Mouse (Mus musculus): ENCODE data around the gene Rps27rt. TPM values are rescaled to one million over a fixed set of nuclear protein-coding genes. Genes with fewer than 3 reads are reported as not detected.

Gene Rps27rt
- total and polyA plus RNA-seq, 2 experiments from 2014 or later: 32.8 to 281 TPM

- 95% methylated on average over 6 of the region's 6 CpGs for WGBS
- no peak for TF ChIP-seq CTCF (IDR thresholded peaks at IDR 0.05; ENCODE audit: low read depth)
Observed at GRCm38 (mm10) chr9:114996489-114996888, 13.9 kb upstream of the Rps27rt start.

GRCm38 (mm10) chr9:114995716-114996115, 13.2 kb upstream of the Rps27rt start:
- no peak overlapping the region for H3K4me2 ChIP-seq (ENCODE audit: low read depth, low read length)
- no peaks in the 10 kb centered on the region for H3K9me3 ChIP-seq (ENCODE audit: low read length)
- TF ChIP-seq CTCF (IDR thresholded peaks at IDR 0.05; ENCODE audit: low read depth): no peak
- H3K4me3 ChIP-seq (ENCODE audit: low read length): no peak overlapping the region
- WGBS: 89% methylated on average over 4 of the region's 4 CpGs
- H3K27me3 ChIP-seq (ENCODE audit: insufficient read depth, low read length): no peaks in the 10 kb centered on the region
- no peak overlapping the region for H3K27ac ChIP-seq
- ATAC-seq: no peak
- no peak overlapping the region for H3K9ac ChIP-seq (replicated peaks; ENCODE audit: low read length)
- DNase-seq (ENCODE audit: low spot score): no peak
- H3K36me3 ChIP-seq (ENCODE audit: insufficient read depth, low read length): no peaks in the 10 kb centered on the region
- H3K4me1 ChIP-seq (ENCODE audit: insufficient read depth, low read length): no peaks in the 10 kb centered on the region

More at GRCm38 (mm10) chr9:114996489-114996888, 13.9 kb upstream of the Rps27rt start:
- no peak overlapping the region for H3K4me2 ChIP-seq (ENCODE audit: low read depth, low read length)
- H3K27ac ChIP-seq: no peak overlapping the region
- H3K9ac ChIP-seq (replicated peaks; ENCODE audit: low read length): no peak overlapping the region
- no peak for ATAC-seq
- H3K27me3 ChIP-seq (ENCODE audit: insufficient read depth, low read length): no peaks in the 10 kb centered on the region
- DNase-seq (ENCODE audit: low spot score): no peak
- no peaks in the 10 kb centered on the region for H3K9me3 ChIP-seq (ENCODE audit: low read length)
- no peaks in the 10 kb centered on the region for H3K36me3 ChIP-seq (ENCODE audit: insufficient read depth, low read length)
- no peak overlapping the region for H3K4me3 ChIP-seq (ENCODE audit: low read length)
- no peaks in the 10 kb centered on the region for H3K4me1 ChIP-seq (ENCODE audit: insufficient read depth, low read length)

- Histone ChIP-seq H3K4me1 (ENCODE audit: insufficient read depth, low read length) (no peaks in the 10 kb centered on the region), H3K27me3 (ENCODE audit: insufficient read depth, low read length) (no peaks in the 10 kb centered on the region), H3K27ac (no peak overlapping the region), H3K4me2 (ENCODE audit: low read depth, low read length) (no peak overlapping the region), H3K36me3 (ENCODE audit: insufficient read depth, low read length) (no peaks in the 10 kb centered on the region), H3K4me3 (ENCODE audit: low read length) (no peak overlapping the region), H3K9ac (replicated peaks; ENCODE audit: low read length) (no peak overlapping the region), H3K9me3 (ENCODE audit: low read length) (no peaks in the 10 kb centered on the region)
- no peak for ATAC-seq
- WGBS: 88% methylated on average over 4 of the region's 4 CpGs
- TF ChIP-seq CTCF (IDR thresholded peaks at IDR 0.05; ENCODE audit: low read depth): no peak
- DNase-seq (ENCODE audit: low spot score): no peak
Observed at GRCm38 (mm10) chr9:114995250-114995649, 12.7 kb upstream of the Rps27rt start.

- DNase-seq (ENCODE audit: low spot score) (no peak), ATAC-seq (no peak)
- H3K27ac ChIP-seq: no peak overlapping the region
Observed at GRCm38 (mm10) chr9:114992528-114992927, 10.0 kb upstream of the Rps27rt start.

GRCm38 (mm10) chr9:114990421-114990820, 7.9 kb upstream of the Rps27rt start:
- H3K4me1 ChIP-seq (ENCODE audit: insufficient read depth, low read length): peaks cover 6% of the 10 kb centered on the region; the same call in 1 of the 2 replicates
- no peaks in the 10 kb centered on the region for H3K27me3 ChIP-seq (ENCODE audit: insufficient read depth, low read length)
- WGBS: 70% methylated on average over 10 of the region's 10 CpGs
- H3K27ac ChIP-seq: no peak overlapping the region
- H3K9me3 ChIP-seq (ENCODE audit: low read length): no peaks in the 10 kb centered on the region
- H3K4me3 ChIP-seq (ENCODE audit: low read length): no peak overlapping the region
- ATAC-seq: no peak
- TF ChIP-seq CTCF (IDR thresholded peaks at IDR 0.05; ENCODE audit: low read depth): no peak
- H3K9ac ChIP-seq (replicated peaks; ENCODE audit: low read length): no peak overlapping the region
- no peak overlapping the region for H3K4me2 ChIP-seq (ENCODE audit: low read depth, low read length)
- no peaks in the 10 kb centered on the region for H3K36me3 ChIP-seq (ENCODE audit: insufficient read depth, low read length)
- DNase-seq (ENCODE audit: low spot score): no peak

More at GRCm38 (mm10) chr9:114992528-114992927, 10.0 kb upstream of the Rps27rt start:
- no peaks in the 10 kb centered on the region for H3K27me3 ChIP-seq (ENCODE audit: insufficient read depth, low read length)
- H3K36me3 ChIP-seq (ENCODE audit: insufficient read depth, low read length): no peaks in the 10 kb centered on the region
- peaks cover 6% of the 10 kb centered on the region; the same call in 1 of the 2 replicates for H3K4me1 ChIP-seq (ENCODE audit: insufficient read depth, low read length)
- TF ChIP-seq CTCF (IDR thresholded peaks at IDR 0.05; ENCODE audit: low read depth): no peak
- no peak overlapping the region for H3K4me2 ChIP-seq (ENCODE audit: low read depth, low read length)
- 88% methylated on average over 2 of the region's 2 CpGs for WGBS
- no peak overlapping the region for H3K9ac ChIP-seq (replicated peaks; ENCODE audit: low read length)
- no peak overlapping the region for H3K4me3 ChIP-seq (ENCODE audit: low read length)
- H3K9me3 ChIP-seq (ENCODE audit: low read length): no peaks in the 10 kb centered on the region

GRCm38 (mm10) chr9:114988610-114989327, 6.2 kb upstream of the Rps27rt start:
- no peak overlapping the region for H3K9ac ChIP-seq (replicated peaks; ENCODE audit: low read length)
- H3K27me3 ChIP-seq (ENCODE audit: insufficient read depth, low read length): no peaks in the 10 kb centered on the region
- WGBS: 50% methylated on average over 6 of the region's 6 CpGs
- H3K4me2 ChIP-seq (ENCODE audit: low read depth, low read length): no peak overlapping the region
- peak overlapping the region; percentile 11; the same call in 1 of the 2 replicates for H3K27ac ChIP-seq
- no peak overlapping the region for H3K4me3 ChIP-seq (ENCODE audit: low read length)
- H3K9me3 ChIP-seq (ENCODE audit: low read length): no peaks in the 10 kb centered on the region
- H3K36me3 ChIP-seq (ENCODE audit: insufficient read depth, low read length): no peaks in the 10 kb centered on the region
- no peak for TF ChIP-seq CTCF (IDR thresholded peaks at IDR 0.05; ENCODE audit: low read depth)
- ATAC-seq: 0 out of 2 replicates have a peak, but pooled peaks have one; percentile 32
- DNase-seq (ENCODE audit: low spot score): peak; percentile 65
- peaks cover 6% of the 10 kb centered on the region; the same call in 1 of the 2 replicates for H3K4me1 ChIP-seq (ENCODE audit: insufficient read depth, low read length)

- 95% methylated on average over 3 of the region's 3 CpGs for WGBS
- DNase-seq (ENCODE audit: low spot score) (no peak), ATAC-seq (no peak)
- H3K9me3 ChIP-seq (ENCODE audit: low read length): no peaks in the 10 kb centered on the region
- peaks cover 6% of the 10 kb centered on the region; the same call in 1 of the 2 replicates for H3K4me1 ChIP-seq (ENCODE audit: insufficient read depth, low read length)
- no peak for TF ChIP-seq CTCF (IDR thresholded peaks at IDR 0.05; ENCODE audit: low read depth)
- no peaks in the 10 kb centered on the region for H3K27me3 ChIP-seq (ENCODE audit: insufficient read depth, low read length)
- no peaks in the 10 kb centered on the region for H3K36me3 ChIP-seq (ENCODE audit: insufficient read depth, low read length)
- H3K4me2 ChIP-seq (ENCODE audit: low read depth, low read length): no peak overlapping the region
- no peak overlapping the region for H3K9ac ChIP-seq (replicated peaks; ENCODE audit: low read length)
- H3K27ac ChIP-seq: no peak overlapping the region; the same call in 1 of the 2 replicates
- no peak overlapping the region for H3K4me3 ChIP-seq (ENCODE audit: low read length)
Observed at GRCm38 (mm10) chr9:114988029-114988428, 5.5 kb upstream of the Rps27rt start.

Data from hindbrain, postnatal 0 days (tissue).